Mouse (Mus musculus): Measurements from ENCODE around the gene Coq4. TPM values are rescaled to one million over a fixed set of nuclear protein-coding genes. Genes with fewer than 3 reads are reported as not detected.
A peak's percentile ranks its signal among the peaks of the same experiment; 100 is the strongest.
"Not testable (repeated sequence)": the region's sequence is repeated elsewhere in the genome, so short reads cannot be mapped to it uniquely, and the experiment has no call there.

Coq4 gene
- total RNA-seq (2021) (10 to 100 TPM; 20.2 to 21.6 TPM), polyA plus RNA-seq (2012; rRNA removed) (191 and 216 TPM in 2 replicates)
- long read RNA-seq, transcript Coq4-201 (7 exons, 1,991 nt): major isoform, 15 of 20 reads
- long read RNA-seq, partial matches to known transcripts: 0 of 20 reads
- long read RNA-seq, other reads (novel, unspliced or antisense): 4 of 20 reads

DNA sequence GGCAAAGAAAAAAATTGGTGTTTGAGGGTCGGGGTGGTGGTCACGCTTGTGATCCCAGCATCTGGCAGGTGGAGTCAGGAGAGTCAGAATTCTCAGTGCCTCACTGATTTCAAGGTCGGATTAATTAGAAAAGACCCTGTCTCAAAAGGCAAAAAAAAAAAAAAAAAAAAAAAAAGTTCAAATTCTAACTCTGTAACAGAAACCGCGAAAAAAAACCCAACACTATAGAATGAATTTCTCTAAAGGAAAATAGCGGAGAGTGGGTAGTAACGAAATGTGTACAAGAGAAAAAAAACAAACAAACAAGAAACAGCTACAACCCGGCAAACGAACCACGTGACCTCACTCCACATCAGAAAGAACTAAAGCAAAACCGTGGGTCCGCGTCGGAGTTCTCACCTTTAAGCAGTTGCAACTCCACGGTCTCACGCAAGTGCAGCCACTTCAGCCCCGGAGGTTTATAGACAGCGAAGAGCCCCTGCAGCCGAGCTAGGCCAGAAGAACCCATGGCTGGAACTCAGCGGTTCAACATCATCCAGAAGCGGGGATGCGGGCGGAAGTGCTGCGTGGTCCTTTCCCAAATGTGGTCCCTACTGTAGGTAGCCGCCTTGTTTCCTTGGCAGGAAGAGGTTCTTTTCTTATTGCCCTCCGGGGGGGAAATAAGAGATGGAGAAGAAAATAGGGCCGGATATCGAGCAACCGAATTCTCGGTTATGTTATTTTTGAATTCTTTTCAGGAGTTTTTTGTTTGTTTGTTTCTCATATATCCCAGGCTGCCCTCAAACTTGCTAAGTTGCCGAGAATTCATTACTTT lies at the start of gene Coq4:
TSS of gene Coq4 (plus strand) at position 390 of the 814 bp plus-strand sequence.
- peak; percentile 92 for DNase-seq

GRCm38 (mm10) chr2:29738799-29739198 lies 48.5 kb upstream of the Coq4 start:
- no peak for DNase-seq

DNA sequence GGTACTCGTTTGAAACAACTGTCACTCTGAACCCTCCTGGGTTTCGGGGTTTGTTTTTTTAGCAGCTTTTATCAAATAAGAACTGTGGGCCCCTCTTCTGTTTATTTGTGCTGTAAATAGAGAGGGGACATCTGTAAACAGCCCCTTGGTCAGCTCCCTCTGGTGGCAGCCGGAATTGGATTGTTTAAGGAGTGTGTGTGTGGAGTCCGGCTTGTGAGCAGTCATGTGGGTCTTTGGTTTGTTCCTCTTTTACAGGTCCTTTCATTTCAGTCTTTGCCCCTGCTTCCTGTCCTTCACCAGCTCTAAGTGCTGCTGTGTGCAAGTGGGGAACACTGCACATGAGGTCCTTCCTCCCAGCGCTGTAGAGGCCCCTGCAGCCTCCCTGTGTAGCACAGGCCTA lies 47.9 kb upstream of the Coq4 start:
- DNase-seq: no peak

- DNase-seq: no peak
Observed at GRCm38 (mm10) chr2:29741207-29741606, 46.1 kb upstream of the Coq4 start.

DNA sequence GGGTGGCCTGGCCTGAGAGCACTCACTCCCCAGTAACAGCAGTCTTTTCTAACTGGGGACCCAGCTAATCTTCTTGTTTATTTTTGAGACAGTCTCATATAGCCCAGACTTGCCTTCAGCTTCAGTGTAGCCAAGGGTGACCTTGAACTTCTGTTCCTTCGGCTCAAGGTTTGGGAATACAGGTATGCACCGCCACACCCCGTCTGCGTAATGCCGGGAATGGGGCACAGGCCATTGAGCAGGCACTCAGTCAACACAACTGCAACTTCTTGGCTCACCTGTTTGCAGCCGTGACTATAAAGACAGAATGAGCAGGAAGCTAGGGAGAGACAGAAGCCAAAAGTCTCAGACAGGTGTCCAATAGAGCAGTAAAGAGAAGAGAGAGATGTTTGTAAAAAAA lies 43.0 kb upstream of the Coq4 start:
- DNase-seq: no peak

GRCm38 (mm10) chr2:29747188-29747782 lies 40.0 kb upstream of the Coq4 start:
- no peak for DNase-seq

DNA sequence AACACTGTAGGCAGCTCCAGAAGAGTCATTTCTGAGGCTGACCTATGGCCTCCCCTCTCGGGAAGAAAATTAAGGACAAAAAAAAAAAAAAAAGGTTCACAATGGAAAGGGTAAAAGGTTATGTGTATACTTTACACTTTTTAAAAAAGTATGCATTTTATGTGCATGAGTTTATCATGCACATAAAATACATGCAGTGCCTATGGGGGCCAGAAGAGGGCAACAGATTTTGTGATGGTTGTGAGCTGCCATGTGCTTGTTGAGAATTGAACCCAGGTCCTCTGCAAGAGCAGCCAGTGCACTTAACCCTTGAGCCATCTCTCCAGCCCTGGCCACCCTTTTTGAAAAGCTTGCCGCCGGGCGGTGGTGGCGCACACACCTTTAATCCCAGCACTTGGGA lies 39.4 kb upstream of the Coq4 start:
- no peak for DNase-seq

- no peak for DNase-seq
Observed at GRCm38 (mm10) chr2:29748499-29748898, 38.8 kb upstream of the Coq4 start.

GRCm38 (mm10) chr2:29751497-29751896 lies 35.8 kb upstream of the Coq4 start, which contains the start of gene Gm13420:
Gene Gm13420 (minus strand): TSS chr2:29751685.
- no peak for DNase-seq

DNA sequence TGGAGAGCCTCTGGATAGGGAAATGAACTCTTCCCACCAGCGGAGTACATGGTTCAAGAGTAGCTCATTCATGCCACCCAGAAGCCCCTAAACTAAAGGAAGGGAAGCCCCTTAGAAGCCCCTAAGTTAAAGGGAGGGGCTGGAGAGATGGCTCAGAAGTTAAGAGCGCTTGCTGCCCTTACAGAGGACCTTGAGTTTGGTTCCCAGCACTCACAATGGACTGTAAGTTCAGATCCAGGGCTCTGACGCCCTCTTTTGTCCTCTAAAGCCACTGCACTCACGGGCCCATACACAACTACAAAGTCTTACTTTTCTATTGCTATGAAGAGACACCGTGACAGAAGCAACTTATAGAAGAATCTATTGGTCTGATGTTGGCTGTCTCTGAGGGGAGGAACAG lies 34.9 kb upstream of the Coq4 start:
- no peak for DNase-seq

DNA sequence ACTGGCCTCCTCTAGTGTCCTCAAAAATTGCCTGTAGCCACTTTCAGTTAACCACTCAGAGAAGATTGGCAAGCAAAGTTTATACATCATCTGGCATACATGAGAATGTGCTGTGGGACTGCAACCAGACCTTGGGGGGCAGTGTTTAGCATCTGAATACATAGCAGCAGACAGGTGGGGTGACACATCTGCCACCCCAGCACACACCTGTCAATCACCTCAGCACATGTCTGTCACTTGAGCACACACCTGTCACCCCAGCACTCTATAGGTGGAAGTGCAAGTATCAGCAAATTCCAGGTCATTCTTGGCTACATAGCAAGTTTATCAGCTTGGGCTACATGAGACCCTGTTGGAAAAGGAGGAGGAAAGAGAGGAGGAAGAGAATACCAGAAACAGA lies 31.6 kb upstream of the Coq4 start:
- no peak for DNase-seq

- peak; percentile 80 for DNase-seq
Observed at GRCm38 (mm10) chr2:29764831-29765230, 22.5 kb upstream of the Coq4 start.

GRCm38 (mm10) chr2:29767976-29768709 lies 19.1 kb upstream of the Coq4 start:
- no peak for DNase-seq

GRCm38 (mm10) chr2:29768901-29769300 lies 18.4 kb upstream of the Coq4 start:
- no peak for DNase-seq

DNA sequence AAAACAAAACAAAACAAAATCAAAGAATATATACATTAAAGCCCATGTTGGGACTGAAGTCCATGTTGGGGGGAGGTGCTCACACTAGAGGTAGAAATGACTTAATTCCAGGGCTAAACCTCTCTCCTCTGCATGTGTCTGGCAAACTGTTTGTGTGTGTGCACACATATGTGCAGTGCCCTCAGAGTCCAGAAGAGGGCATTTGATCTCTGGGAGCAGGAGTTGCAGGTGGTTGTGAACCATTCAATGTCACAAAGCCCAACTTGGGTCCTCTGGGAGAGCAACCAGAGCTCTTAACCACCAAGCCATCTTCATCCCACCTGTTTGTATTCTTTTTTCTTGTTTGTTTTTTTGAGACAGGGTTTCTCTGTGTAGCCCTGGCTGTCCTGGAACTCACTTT lies 17.1 kb upstream of the Coq4 start:
- no peak for DNase-seq

- DNase-seq: peak; percentile 78
Observed at GRCm38 (mm10) chr2:29771611-29772461, 15.5 kb upstream of the Coq4 start.

GRCm38 (mm10) chr2:29773323-29773722 lies 14.0 kb upstream of the Coq4 start:
- DNase-seq: no peak

DNA sequence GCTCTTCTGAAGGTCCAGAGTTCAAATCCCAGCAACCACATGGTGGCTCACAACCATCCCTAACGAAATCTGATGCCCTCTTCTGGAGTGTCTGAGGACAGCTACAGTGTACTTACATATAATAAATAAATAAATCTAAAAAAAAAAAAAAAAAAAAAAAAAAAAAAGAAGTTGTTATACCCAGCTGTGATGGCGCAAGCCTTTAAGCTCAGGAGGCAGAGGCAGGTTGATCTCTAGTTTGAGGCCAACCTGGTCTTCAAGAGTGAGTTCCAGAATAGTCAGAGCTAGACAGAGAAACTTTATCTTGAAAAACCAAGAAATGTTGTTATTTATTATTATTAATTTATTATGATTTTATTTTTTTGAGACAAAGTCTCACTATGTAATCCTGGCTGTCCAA lies 6.0 kb upstream of the Coq4 start:
- DNase-seq: not testable (repeated sequence)

DNA sequence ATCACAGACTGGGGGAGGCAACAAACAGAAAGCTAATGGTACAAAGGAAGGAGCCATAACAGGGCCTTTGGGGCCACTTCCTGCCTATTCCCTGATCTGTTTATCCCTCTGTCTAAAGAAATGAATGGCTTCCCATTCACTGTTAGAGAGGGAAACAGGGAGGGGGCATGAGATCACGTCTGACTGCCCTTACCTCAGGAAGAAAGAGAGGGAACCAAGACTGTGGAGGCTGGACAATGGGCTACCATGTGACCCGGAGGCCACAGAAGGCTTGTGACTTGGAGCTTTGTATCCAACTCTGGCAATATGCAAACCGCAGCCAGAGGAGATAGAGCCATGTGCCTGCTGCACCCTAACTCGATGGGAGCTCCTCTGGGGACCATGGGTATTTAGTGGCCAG lies 3.0 kb upstream of the Coq4 start:
- no peak for DNase-seq

DNA sequence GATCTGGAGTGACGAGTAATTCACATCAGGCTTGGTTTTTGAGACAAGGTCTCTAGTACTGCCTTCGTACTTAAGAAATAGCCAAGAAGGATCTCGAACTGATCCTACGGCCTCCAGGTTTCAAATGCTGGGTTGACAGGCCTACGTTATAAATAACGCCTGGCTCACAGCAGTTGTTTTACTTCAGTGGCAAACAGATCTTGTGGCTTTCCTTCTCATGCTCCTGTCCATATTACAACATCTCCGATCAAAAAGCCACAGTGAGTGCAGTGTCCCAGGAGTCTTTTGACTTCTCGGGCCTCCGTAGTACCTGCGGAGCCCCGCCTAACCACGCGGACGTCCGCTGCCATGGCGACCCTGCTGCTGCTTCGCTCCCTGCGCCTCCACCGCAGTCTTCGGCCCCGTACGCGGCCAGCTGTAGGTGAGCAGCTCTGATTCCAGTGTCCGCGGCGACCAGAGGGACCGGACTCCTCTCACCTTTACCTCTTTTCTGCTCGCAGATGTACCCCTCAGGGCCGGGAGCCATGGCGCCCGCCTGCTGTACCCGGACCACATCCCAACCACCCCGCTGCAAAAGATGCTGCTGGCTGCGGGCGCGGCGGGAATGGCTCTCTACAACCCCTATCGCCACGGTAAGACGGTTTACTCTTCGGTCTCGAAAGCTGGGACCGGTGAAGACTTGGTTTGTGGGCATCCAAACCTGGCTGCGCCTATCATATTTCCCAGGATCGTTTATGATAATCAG lies 816 bp downstream of the Coq4 start, which contains the start of gene Trub2:
TSS of gene Trub2 (minus strand) at position 566 of the 745 bp plus-strand sequence.
- DNase-seq: peak; percentile 93

Measured in adrenal gland, adult 2 months (tissue).